Mouse (Mus musculus) bone marrow, adult 2 months (tissue): Measurements from ENCODE around the gene Gm44511.

ENCODE experiments used
- CTCF ChIP-seq: fragments of 200-500 bp; IDR thresholded peaks from 2 replicates; pipeline ENCODE4 v1.5.1; 2011; ENCODE audit warnings: low read length, control low read depth; ENCODE audit not compliant: control insufficient read depth, insufficient read depth
- POLR2A ChIP-seq: fragments of 200-500 bp; IDR thresholded peaks from 2 replicates; pipeline ENCODE4 v1.6.1; 2011; ENCODE audit warnings: low read depth, mild to moderate bottlenecking, control low read depth, low read length, borderline replicate concordance; ENCODE audit not compliant: control insufficient read depth

GRCm38 (mm10) chr6:128763736-128764523, 62.2 kb downstream of the Gm44511 start:
- TF ChIP-seq CTCF (0 out of 2 replicates have a peak, but pooled peaks have one; percentile 9), POLR2A (no peak)
